Mouse (Mus musculus) layer of hippocampus, adult 9-10 months (tissue): ENCODE data around the gene Zc3h4.

Source experiments
- DNase-seq: peaks from one replicate; pipeline ENCODE4 v3.0.0; 2022; ENCODE audit warnings: low spot score

Gene Zc3h4

DNA sequence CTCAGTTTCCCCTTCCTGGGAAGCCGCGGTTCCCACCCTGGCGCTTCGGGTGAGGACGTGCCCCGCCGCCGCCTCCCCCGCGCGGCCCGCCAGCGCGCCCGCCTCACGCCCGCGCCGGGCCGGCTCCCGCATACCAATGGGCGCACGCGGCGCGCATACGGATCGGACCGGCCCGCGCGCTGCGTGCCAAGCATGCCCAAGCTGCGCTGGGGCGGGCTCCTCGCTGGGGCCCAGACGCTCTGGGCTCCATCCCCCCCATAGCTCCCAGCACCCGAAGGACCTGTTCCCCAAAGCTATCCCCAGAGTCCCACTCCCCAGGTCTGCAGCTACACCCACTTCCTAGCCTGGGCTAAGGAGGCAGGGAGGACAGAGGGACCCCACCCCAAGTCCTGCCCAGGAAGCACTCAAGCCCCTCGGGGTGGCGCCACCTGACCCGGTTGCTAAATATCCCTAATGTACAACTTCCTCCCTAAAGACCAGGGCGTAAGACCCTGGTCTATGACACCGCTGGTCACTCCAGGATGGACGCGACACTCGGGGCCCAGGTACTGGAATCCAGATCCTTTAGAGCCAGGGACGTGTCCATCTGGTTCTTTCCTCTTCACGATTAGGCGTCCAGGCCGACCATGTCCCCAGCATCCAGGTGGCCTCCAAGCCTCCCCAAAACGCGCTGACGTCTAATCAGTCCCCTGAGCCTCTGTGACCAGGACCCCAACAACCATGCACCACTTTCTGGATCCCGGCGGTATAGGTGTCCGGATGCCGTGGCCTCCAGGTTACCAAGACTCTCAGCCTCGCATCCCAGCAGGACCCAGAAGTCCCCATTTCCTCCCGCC is 75.3 kb downstream of the Zc3h4 start:
- DNase-seq, result no peak

GRCm38 (mm10) chr7:16476600-16476989 is 75.9 kb downstream of the Zc3h4 start:
- DNase-seq, result no peak

DNA sequence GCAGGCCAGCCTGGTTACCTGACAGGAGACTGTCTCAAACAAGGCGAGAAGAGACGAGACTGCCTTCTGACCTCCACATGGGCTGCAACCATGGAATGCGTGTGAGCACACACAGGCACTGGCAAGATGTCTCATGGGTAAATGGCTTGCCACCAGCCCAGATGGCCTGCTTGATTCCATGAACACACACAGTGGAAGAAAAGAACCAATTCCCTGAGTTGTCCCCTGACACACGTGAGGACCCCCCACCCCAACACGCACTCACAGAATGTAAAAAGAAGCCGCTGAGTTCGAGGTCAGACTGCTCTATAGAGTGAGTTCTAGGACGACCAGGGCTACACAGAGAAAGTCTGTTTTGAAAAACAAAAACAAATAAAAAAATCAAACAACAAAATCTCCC is 76.9 kb downstream of the Zc3h4 start, which contains the start of gene Npas1:
Npas1 (minus strand) TSS at position 101 of the 400 bp plus-strand sequence.
- no peak for DNase-seq
